Mouse (Mus musculus): ENCODE measurements around the gene Sipa1. TPM values are rescaled to one million over a fixed set of nuclear protein-coding genes. Genes with fewer than 3 reads are reported as not detected.

Sipa1 gene
- total RNA-seq (2021) = 1 to 10 TPM; 6.9 to 9.5 TPM
- long read RNA-seq, experiment 1, partial matches to known transcripts = 3 of 8 reads
- long read RNA-seq, experiment 1, other reads (novel, unspliced or antisense) = 3 of 8 reads
- long read RNA-seq, experiment 2, partial matches to known transcripts = 3 of 6 reads
- long read RNA-seq, experiment 2, other reads (novel, unspliced or antisense) = 0 of 6 reads

- DNase-seq = peak; percentile 92 to 94
- intact Hi-C loops (cut with DNase I) = loop anchor here (2.0 kb wide), 1 partner anchor 22 kb away; no protein-coding TSS in a partner anchor
Measured at GRCm38 (mm10) chr19:5662981-5663913, at the start of gene Sipa1. Gene Sipa1 (minus strand): TSS chr19:5663707.

GRCm38 (mm10) chr19:5713255-5713654 is 49.7 kb upstream of the Sipa1 start:
- intact Hi-C loops (cut with DNase I) = no loop called here
- DNase-seq = no peak

- intact Hi-C loops (cut with DNase I) = loop anchor here (1.0 to 2.0 kb wide), 2 partner anchors 16 to 69 kb away; no protein-coding TSS in a partner anchor
- DNase-seq = peak in 1 of 2 experiments; percentile 24
Measured at GRCm38 (mm10) chr19:5711907-5712460, 48.5 kb upstream of the Sipa1 start.

- intact Hi-C loops (cut with DNase I) = loop anchor here (1.0 to 2.0 kb wide), 2 partner anchors 17 to 70 kb away; no protein-coding TSS in a partner anchor
- DNase-seq = peak; percentile 57 to 76
Measured at GRCm38 (mm10) chr19:5711218-5711617, 47.7 kb upstream of the Sipa1 start.

- intact Hi-C loops (cut with DNase I) = loop anchor here (2.0 kb wide), 1 partner anchor 70 kb away; no protein-coding TSS in a partner anchor
- no peak for DNase-seq
Measured at GRCm38 (mm10) chr19:5710581-5710980, 47.1 kb upstream of the Sipa1 start.

DNA sequence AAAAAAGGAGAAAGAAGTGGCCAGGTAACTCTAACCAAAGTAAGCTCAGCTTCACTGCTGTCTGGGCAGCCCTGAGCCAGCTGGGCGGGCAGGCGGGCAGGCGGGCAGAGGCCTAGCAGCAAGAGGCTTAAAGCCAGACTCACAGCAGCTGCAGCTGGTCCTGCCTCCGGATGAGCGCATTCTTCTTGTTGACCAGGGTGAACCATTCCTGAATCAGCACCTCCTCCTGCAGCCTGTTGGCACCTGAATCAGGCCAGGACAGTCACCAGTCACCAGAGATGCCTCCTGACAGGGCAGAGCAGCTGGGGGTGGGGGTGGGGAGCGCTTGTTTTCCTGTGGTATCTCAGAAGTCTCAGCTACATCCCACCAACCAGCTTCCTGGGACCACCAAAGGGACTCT is 46.6 kb upstream of the Sipa1 start:
- DNase-seq = no peak
- intact Hi-C loops (cut with DNase I) = loop anchor here (2.0 kb wide), 1 partner anchor 71 kb away; no protein-coding TSS in a partner anchor

DNA sequence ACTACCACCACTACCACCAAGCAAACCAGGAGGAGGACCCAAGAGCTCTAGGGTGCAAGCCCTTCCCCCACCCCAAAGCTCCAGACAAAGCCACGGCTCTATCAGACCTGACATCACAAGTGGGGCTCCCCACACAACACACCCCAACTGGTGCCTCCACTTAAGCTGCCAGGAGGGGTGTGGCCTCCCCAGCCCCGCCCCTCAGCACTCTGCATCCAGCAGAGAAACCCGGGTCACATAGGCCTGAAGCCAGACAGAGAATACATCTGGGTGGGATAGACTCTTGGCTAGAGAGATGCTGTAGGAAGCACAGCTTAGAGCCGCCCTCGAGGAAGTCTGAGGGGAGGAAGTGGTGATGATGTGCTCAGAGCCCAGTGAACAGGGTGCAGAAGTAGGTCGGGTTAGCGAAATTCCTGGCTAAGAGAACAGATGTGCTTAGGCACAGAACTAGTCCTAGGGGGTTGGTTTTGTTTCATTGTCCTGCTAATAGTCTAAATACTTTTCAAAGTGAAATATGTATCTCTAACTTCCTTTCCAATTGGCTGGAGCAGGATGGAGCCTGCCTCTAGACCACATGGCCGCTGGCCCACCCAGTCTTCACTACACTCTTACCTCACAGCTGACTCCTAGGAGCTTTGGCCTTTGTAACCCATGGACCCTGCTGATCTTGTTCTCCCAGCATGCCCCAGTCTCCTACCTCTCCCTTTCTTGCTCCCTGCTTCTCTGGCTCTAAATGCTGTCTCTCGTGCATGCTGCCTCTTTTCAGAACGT is 41.5 kb upstream of the Sipa1 start:
- intact Hi-C loops (cut with DNase I) = no loop called here
- DNase-seq = no peak

DNA sequence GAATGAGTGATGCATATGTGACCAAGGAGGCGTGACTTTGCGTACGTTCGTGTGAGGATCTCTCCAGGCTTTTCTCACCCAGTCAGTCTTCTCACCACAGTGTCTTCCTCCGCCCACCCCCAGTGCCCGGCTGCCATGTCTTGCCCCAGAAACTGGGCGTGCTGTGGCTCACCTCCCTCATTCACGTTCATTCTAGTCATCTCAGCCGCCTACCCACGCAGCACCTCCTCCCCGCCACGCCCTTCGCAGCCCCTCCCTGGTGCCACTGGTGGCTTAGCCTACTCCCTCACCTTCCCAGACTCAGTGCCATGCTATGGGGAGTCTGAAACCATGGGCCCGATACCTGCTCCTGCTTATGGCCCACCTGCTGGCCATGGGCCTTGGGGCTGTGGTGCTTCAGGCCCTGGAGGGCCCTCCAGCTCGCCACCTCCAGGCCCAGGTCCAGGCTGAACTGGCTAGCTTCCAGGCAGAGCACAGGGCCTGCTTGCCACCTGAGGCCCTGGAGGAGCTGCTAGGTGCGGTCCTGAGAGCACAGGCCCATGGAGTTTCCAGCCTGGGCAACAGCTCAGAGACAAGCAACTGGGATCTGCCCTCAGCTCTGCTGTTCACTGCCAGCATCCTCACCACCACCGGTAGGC is 40.8 kb upstream of the Sipa1 start, which contains the start of gene Kcnk7:
Kcnk7 (plus strand) TSS at position 205 of the 638 bp plus-strand sequence.
- no peak for DNase-seq
- intact Hi-C loops (cut with DNase I) = no loop called here

DNA sequence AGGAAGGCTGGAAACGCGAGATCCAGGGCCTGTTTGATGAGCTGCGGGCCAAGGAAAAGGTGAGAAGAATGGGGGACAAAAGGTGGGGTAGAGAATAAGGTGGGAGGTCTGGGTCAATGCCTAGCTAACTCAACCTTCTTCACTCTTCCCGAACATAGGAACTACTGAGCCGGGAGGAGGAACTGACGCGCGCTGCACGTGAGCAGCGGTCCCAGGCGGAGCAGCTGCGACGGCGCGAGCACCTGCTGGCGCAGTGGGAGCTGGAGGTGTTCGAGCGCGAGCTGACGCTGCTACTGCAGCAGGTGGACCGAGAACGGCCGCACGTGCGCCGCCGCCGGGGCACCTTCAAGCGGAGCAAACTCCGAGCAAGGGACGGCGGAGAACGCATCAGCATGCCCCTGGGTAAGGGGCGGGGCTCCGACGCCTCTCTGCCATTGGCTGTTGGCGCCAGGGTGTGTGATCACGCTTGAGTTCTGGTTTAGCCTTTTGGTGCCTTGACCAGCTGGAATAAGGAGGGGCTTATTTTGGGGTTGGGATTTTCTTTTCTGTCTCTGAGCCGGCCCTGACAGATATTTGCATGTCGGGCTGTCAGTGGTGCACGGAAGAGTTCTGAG is 32.4 kb upstream of the Sipa1 start:
- intact Hi-C loops (cut with DNase I) = no loop called here
- DNase-seq = no peak

DNA sequence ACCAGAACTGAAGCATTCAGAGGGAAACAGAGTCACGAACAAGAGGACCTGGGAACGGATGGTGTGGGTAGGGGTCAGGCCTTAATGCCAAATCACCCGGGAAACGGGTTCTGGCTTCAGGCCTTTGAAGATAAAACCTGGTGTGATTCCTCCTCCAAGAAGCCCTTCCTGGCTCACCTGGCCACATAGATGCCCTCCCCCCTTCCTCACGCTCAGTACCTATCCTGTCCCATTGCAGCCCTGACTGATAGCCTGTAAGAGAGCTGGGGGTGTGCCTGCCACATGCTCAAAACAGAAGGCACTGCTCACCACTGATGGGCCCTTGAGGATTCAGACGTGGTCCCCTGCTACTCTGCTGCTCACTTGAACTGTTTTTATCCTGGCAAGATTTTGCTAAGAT is 30.3 kb upstream of the Sipa1 start:
- intact Hi-C loops (cut with DNase I) = loop anchor here (5.0 kb wide), 1 partner anchor 34 kb away; the partner anchor contains the start of genes Ehbp1l1 and Fam89b

GRCm38 (mm10) chr19:5692913-5693396 is 29.4 kb upstream of the Sipa1 start:
- intact Hi-C loops (cut with DNase I) = loop anchor here (5.0 kb wide), 1 partner anchor 34 kb away; the partner anchor contains the start of genes Ehbp1l1 and Fam89b
- DNase-seq = no peak

More for the DNA sequence above, 30.3 kb upstream of the Sipa1 start:
- no peak for DNase-seq

DNA sequence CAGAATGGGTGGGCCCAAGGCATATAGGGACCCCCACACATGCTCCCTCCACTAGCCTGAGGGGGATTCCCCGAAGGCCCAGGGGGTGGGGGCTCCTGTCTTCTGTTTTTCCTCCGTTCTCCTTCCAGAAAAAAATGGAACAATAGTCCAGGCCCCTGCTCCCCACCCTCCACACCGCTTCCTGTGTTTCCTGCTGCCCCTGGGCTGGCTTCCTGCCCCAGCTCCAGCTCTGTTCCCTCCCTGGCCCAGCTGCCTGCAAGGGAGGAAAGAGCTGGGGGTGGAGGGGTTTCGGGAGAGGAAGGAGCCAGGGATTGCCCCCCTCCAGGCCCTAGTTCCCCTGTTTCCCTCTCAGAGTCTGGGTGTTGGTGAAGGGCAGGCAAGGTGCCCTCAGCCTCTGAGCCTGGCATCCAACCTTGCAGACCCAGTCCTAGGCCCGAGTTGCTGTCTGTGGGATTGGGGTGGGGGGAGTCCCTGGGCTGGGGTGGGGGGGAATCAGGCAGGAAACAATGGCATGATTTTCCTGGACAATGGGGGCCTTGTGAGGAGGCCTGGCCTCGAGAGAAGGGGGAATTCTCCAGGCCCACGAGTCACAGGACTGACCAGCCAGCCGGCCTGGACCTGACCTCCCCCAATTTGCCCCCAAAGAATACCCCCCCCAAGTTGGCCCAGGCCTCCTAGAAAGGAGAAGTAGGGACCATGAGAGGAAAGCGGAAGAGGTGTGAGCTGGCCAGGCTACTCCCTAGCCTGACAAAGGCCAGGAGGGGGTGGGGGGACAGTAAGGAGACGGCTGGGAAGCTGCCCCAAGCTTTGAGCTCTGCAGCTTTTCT is 28.8 kb upstream of the Sipa1 start:
- intact Hi-C loops (cut with DNase I) = loop anchor here (5.0 kb wide), 1 partner anchor 35 kb away; the partner anchor contains the start of genes Ehbp1l1 and Fam89b
- peak in 1 of 2 experiments; percentile 51 for DNase-seq

- intact Hi-C loops (cut with DNase I) = loop anchor here (5.0 kb wide), 1 partner anchor 36 kb away; the partner anchor contains the start of genes Ehbp1l1 and Fam89b
Measured at GRCm38 (mm10) chr19:5691601-5692000, 28.1 kb upstream of the Sipa1 start.

DNA sequence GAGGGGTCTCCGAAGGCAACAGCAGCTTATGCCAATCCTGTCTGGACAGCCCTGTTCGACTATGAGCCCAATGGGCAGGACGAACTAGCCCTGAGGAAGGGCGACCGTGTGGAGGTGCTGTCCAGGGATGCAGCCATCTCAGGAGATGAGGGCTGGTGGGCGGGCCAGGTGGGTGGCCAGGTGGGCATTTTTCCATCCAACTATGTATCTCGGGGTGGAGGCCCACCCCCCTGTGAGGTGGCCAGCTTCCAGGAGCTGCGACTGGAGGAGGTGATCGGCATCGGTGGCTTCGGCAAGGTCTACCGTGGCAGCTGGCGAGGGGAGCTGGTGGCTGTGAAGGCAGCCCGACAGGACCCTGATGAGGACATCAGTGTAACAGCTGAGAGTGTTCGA is 26.8 kb upstream of the Sipa1 start:
- intact Hi-C loops (cut with DNase I) = loop anchor here (5.0 kb wide), 1 partner anchor 37 kb away; the partner anchor contains the start of genes Ehbp1l1 and Fam89b
- no peak for DNase-seq

More at GRCm38 (mm10) chr19:5691601-5692000, 28.1 kb upstream of the Sipa1 start:
- no peak for DNase-seq

DNA sequence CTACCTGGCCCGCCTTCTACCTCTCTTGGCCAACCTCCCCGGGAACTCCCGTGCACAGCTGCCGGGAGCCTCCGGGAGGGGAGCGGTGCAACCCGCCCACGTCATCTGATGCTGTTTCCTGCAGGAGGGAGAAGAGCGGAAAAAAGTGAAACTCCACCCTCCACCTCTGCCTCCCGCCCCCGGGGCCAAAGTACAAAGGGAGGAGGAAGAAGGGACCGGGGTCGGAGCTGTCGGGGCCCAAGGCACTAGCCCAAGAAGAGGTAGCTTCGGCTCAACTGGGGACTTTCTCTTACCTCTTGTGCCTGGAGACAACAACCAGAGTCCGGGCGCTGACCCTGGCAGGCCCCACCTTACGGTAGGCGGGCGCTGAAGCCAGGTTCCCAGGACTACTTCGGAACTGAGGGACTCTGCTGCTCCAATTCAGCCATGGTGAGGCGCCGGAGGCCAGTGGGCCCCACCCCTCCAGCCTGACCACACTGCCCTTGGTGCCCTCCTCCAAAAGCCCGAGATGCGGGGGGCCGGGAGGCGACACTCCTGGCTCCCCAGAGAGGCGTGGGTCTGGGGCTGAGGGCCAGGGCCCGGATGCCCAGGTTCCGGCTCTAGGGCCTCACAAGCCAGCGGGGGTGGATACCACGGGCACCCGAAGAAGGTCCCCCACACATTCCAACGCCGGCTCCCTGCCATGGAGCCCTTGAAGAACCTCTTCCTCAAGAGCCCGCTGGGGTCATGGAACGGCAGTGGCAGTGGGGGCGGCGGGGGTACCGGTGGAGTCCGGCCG is 26.2 kb upstream of the Sipa1 start:
- intact Hi-C loops (cut with DNase I) = loop anchor here (5.0 kb wide), 1 partner anchor 38 kb away; the partner anchor contains the start of genes Ehbp1l1 and Fam89b
- peak; percentile 78 to 80 for DNase-seq

- no peak for DNase-seq
- intact Hi-C loops (cut with DNase I) = no loop called here
Measured at GRCm38 (mm10) chr19:5689088-5689428, 25.6 kb upstream of the Sipa1 start.

Data from gastrocnemius, postnatal 36 days (tissue).